Mouse (Mus musculus) right cerebral cortex, adult 2 months (tissue): ENCODE results near the gene Frat2.
A peak's percentile ranks its signal among the peaks of the same experiment; 100 is the strongest.
"Not testable (repeated sequence)": the region's sequence is repeated elsewhere in the genome, so short reads cannot be mapped to it uniquely, and the experiment has no call there.

Experiments
- DNase-seq, 2 experiments: peaks; one replicate each; pipeline ENCODE4 v3.0.0; 2021 to 2022; ENCODE audit warnings: low spot score in 2 of 2

The Frat2 gene

DNA sequence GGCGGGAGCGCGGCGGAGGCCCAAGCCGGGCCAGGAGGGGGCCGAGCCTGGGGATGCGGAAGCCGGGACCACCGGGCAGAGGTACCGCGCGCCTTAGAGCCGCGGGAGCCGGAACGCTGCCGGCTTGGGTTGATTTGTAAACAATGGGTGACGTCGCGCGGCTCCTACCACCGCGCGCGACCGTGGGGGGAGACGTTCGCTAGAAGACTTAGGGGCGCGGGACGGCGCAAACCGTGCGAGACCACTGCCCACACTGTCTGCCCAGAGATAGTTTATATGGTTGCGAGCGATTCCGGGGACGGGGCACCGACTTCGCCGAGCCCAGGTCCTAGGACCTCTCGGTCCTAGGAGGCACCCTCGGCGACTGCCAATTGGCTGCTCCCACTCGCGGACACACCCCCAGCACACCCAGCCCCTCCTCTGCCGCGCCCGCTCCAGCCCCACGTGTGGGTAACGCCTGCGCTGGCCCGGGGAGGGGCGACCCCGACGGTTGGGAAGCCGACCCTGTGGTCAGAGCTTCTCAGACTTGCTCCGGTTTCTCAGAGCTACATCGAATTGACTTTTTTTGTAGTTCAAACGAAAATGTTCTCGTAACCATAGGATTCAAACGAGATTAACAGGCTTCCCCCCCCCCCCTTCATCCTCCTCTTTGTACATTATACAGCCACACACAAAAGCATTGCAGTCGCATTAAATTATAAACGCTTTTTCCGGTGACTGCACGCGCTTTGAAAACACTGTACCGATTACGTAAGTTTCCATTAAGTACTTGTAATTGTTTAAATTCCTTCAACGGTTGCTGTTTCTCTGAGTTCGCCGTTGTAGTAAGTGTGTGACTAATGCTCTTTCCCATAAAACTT is at the start of gene Frat2:
Gene Frat2 (minus strand): TSS at position 141 of the 860 bp plus-strand sequence.
- peak; percentile 84 to 91 for DNase-seq

DNA sequence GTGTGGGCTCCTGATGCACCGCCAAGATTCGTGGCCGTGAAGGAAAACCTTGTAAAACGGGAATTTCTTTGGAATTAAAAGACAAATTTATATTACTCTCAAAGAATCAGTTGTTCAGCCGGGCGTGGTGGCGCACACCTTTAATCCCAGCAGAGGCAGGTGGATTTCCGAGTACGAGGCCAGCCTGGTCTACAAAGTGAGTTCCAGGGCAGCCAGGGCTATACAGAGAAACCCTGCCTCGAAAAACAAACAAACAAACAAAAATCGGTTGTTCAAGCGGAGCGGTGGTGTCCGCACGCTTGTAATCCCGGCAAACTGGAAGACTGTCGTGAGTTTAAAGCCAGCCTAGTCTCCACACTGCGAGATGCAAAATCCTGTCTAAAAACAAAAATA is 48.4 kb upstream of the Frat2 start:
- no peak for DNase-seq

- peak; percentile 86 to 89 for DNase-seq
Measured at GRCm38 (mm10) chr19:41895460-41896318, 47.8 kb upstream of the Frat2 start, which contains the start of gene Rrp12. Gene Rrp12 (minus strand): TSS chr19:41896173.

DNA sequence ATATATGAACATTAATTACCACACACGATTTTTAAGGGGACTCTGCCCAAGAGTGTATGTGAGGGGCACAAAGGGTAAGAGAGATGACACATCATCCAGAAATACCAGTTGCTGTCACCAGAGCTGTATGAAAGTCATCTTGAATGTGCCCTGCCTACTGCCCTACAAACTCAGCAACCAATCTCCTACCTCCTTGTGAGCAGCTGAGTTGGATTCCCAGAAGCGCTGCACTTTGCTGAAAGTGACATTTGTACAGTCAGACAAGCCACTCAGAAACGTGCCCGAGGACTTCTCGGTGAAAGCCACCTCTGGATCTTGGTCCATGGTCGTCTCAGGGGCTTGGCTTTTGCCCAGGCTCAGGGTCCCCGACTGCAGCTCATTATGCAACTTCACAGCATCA is 47.0 kb upstream of the Frat2 start:
- DNase-seq: no peak

DNA sequence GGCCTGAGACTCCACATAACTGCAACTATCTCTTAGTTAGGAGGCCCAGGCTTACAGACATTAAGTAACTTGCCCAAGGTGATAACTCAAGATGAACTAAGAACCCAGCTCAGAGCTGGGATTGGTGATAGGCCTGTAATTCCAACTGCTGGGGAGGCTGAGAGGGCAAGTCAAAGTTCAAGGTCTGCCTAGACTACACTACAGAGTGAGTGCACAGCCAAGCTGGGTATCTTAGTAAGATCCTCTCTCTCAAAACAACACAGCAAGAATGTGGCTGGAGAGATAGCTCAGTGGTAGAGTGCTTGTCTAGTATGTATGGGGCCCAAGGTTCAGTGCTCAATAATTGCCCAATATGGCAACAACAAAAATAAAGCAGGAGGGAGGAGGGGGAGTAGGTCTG is 40.3 kb upstream of the Frat2 start:
- DNase-seq: no peak

DNA sequence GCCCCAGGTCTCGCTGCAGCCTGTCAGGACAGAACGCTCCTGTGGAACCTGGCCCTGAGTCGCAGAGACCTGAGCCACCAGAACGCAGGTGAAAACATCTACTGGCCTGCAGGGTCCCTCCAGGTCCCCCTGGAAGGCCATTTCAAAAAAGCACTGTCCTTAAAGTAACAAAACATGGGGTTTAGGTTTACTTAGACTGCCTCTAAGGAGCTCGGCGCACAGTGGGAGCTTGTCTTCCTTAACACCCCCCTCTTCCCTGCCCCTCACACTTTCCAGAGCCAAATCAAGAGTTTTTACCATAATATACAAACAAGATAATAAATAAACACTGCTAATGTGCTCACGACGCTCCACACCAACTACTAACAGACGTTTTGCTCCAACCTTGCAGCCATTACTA is 36.0 kb upstream of the Frat2 start:
- DNase-seq: no peak

- no peak for DNase-seq
Measured at GRCm38 (mm10) chr19:41881842-41882241, 33.9 kb upstream of the Frat2 start.

GRCm38 (mm10) chr19:41874356-41874755 is 26.4 kb upstream of the Frat2 start:
- DNase-seq: no peak

GRCm38 (mm10) chr19:41872285-41872684 is 24.4 kb upstream of the Frat2 start:
- peak; percentile 29 to 48 for DNase-seq

- not testable (repeated sequence) for DNase-seq
Measured at GRCm38 (mm10) chr19:41869946-41870345, 22.0 kb upstream of the Frat2 start.

DNA sequence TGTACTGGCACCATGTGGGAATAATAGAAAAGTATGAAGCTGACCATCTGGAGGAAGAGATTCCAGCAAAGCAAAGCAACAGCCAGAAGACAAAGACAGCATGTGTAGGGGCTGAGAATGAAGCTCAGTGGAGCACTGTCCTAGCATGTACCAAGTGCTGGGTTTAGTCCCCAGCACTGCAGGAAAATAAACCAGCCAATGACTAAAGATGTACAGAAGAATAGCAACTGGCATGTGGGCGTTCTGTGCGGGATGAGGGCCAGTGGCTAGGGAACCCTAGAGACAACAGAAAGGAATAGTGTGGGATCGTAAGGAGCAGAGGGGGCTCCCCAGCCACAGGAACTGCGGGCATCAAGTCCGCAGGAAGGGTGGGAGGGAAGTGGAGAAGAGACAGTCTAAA is 21.4 kb upstream of the Frat2 start:
- DNase-seq: peak; percentile 37 to 47

- DNase-seq: no peak
Measured at GRCm38 (mm10) chr19:41866707-41867106, 18.8 kb upstream of the Frat2 start.

- no peak for DNase-seq
Measured at GRCm38 (mm10) chr19:41857816-41858310, 9.9 kb upstream of the Frat2 start.

- DNase-seq: no peak
Measured at GRCm38 (mm10) chr19:41857086-41857762, 9.3 kb upstream of the Frat2 start.

DNA sequence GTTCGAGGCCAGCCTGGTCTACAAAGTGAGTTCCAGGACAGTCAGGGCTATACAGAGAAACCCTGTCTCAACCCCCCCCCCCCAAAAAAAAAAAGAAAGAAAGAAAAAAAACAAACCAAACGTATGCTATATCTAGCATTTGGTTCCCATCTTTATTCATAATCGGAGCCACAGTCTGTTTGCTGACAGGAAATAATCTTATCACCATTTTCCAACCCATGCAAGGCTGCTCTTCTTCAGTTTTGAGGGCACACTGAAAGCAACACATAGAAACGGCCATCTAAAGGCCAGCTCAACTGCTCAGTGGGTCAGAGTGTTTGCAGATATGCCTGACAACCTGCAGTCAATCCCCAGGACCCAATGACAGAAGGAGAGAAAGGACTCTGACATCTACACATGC is 4.5 kb upstream of the Frat2 start:
- DNase-seq: no peak

- DNase-seq: no peak
Measured at GRCm38 (mm10) chr19:41850719-41851543, 3.0 kb upstream of the Frat2 start.

DNA sequence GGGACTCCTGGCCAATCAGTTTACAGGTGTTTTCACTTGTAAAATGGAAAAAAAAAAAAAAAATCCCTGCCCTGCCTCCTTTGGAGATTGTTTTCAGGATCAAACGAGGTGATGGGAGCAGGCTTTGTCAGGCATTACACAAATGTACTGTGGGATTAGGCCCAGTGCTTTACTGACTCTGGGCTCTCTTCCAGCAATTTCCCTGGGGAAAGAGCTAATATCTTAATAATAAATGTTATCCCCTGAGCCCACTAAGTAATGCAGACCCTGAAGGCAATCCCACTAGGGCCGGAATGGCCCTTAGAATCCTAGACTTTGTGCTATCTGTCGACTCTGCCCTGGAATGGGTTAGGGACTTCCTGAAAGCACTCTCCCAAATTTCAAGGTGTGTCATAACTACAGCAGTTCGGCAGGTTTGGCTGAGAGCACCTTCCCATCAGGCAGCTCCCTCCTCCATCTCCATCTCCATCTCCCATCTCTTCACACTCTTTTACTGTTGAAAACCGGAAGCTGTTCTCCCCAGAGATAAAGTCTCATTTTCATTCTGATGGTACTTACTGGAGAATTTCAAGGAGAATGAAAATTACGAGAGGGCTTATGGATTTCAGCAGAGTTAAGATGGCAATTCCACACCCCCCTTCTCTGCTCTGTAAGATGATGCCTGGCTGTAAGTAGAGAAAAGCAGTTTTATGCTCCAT is 2.2 kb upstream of the Frat2 start:
- no peak for DNase-seq

- not testable (repeated sequence) for DNase-seq
Measured at GRCm38 (mm10) chr19:41847614-41847991, 329 bp downstream of the Frat2 start.

DNA sequence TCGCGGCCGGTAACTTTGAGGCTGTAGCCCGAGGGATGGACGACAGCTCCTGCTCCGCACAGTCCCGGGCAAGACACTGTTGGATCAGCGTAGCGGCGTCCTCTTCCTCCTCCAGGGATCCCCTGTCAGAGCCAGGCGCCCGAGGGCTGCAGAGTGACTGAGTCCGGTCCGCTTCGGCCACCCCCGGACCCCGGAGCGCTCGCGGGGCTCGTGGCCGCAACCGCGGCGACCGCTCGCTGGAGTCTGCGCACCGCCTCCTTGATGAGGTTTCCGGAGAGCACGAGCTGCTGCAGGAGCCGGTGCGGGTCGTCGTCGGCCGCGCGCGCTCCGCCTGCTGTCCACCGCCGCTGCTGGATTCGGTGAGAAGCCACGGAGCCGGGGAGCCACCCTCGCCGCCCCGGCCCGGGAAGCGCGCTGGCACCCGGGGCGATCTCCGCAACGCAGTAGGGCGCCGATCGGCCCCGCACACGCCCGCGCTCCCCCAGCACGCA is 796 bp downstream of the Frat2 start:
- DNase-seq: peak; percentile 35 to 53
